Mouse (Mus musculus) limb, embryonic 11.5 days (tissue): ENCODE data around the gene Ntm. TPM values are rescaled to one million over a fixed set of nuclear protein-coding genes. Genes with fewer than 3 reads are reported as not detected.

Source experiments
- ATAC-seq: fragments of 200-750 bp; cut with Nextera tagmentation; 2 replicates; pipeline ENCODE4 v1.8.0; 2017; ENCODE audit warnings: low read depth; ENCODE audit not compliant: insufficient number of reproducible peaks, low FRiP score, low TSS enrichment
- DNase-seq: peaks from one replicate; pipeline ENCODE4 v3.0.0-alpha.2; 2015; ENCODE audit warnings: low spot score
- H3K27ac ChIP-seq: fragments of 300-500 bp; sonication (generic); replicated peaks from 2 replicates; pipeline ENCODE4 v1.5.1; 2014; ENCODE audit warnings: low read depth, mild to moderate bottlenecking, low read length
- H3K27me3 ChIP-seq: fragments of 300-500 bp; sonication (generic); 2 replicates; pipeline ENCODE4 v1.6.1; 2014; ENCODE audit warnings: mild to moderate bottlenecking, low read length, mixed read lengths; ENCODE audit not compliant: control insufficient read depth, insufficient read depth
- H3K36me3 ChIP-seq: fragments of 300-500 bp; sonication (generic); 2 replicates; pipeline ENCODE4 v1.6.1; 2014; ENCODE audit warnings: mild to moderate bottlenecking, low read length, moderate library complexity, mixed read lengths; ENCODE audit not compliant: control insufficient read depth, insufficient read depth
- H3K4me1 ChIP-seq: fragments of 300-500 bp; sonication (generic); 2 replicates; pipeline ENCODE4 v1.6.1; 2014; ENCODE audit warnings: low read length, mixed read lengths; ENCODE audit not compliant: control insufficient read depth, insufficient read depth
- H3K4me2 ChIP-seq: fragments of 300-500 bp; sonication (generic); 2 replicates; pipeline ENCODE4 v1.6.1; 2014; ENCODE audit warnings: low read depth, mild to moderate bottlenecking, moderate library complexity; ENCODE audit not compliant: severe bottlenecking
- H3K4me3 ChIP-seq: fragments of 300-500 bp; sonication (generic); 2 replicates; pipeline ENCODE4 v1.5.1; 2014; ENCODE audit warnings: low read depth, low read length
- H3K9ac ChIP-seq: fragments of 300-500 bp; sonication (generic); 2 replicates; pipeline ENCODE4 v1.6.1; 2014; ENCODE audit warnings: mild to moderate bottlenecking, low read length
- H3K9me3 ChIP-seq: fragments of 300-500 bp; sonication (generic); 2 replicates; pipeline ENCODE4 v1.6.1; 2016; ENCODE audit warnings: low read length; ENCODE audit not compliant: control insufficient read depth
- WGBS: fragments of 180-500 bp; shearing (Covaris S2); extraction: QIAGEN DNeasy Blood & Tissue Kit; methylation state at CpG from one replicate; pipeline ENCODE4 v1.1.7; 2014; 5-methylcytosine and 5-hydroxymethylcytosine counted together
- polyA plus RNA-seq: library from polyadenylated mRNA; unstranded; fragments of >200 nt; fragmentation: Nextera tagmentation; extraction: Ambion mirVana; gene quantifications from 2 replicates; pipeline ENCODE4 v1.2.1, GENCODE M21; 2014

Ntm gene
- polyA plus RNA-seq, 1 experiment from 2014 or later = 16.2 TPM

DNA sequence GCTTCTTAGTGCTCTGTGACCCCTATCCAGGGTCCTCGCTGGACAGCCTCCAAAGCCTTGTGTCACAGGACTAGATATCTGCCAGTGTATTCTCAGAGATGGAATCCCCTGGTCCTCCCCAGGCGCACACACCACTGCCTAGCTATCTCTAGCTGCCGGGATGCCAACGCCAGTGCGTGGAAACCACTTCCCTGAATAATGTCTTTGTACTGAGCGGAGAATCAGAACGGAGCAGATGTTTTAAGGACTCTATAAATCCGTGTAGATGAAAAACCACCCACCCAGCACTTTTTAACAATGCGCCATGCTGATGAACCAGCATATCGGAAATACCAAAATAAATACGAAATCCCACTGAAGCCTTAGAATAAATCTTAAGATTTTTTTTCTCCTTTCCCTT lies 384.7 kb downstream of the Ntm start:
- H3K9ac ChIP-seq = no peak overlapping the region
- no peaks in the 10 kb centered on the region for H3K36me3 ChIP-seq
- 83% methylated on average over 11 of the region's 11 CpGs for WGBS
- no peaks in the 10 kb centered on the region for H3K4me1 ChIP-seq
- H3K4me3 ChIP-seq = no peak overlapping the region
- DNase-seq (peak; percentile 16), ATAC-seq (no peak)
- no peak overlapping the region for H3K27ac ChIP-seq
- H3K9me3 ChIP-seq = no peaks in the 10 kb centered on the region
- H3K4me2 ChIP-seq = no peak overlapping the region
- H3K27me3 ChIP-seq = no peaks in the 10 kb centered on the region

DNA sequence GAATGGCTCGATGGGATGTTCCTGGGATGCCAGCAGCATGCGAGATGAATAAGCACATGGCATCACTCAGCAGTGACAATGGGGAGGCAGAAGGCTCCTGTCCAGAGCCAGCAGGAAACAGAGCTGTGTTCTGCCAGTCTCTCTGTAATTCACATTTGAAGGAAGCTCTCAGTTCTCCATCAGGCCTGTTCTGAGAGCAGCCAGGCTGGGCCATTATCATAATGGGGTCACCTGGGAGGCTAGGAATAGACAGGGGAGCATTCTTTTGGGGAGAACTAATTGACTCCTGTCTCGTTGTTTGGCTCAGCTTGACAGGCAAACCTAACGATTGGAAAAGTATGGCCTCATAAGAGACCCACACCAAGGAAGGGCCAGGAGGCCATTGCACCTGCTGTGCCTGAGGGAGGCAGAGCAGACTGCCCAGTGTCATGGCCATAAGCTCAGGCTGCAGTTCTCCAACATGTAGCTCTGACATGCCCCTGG lies 386.8 kb downstream of the Ntm start:
- no peaks in the 10 kb centered on the region for H3K36me3 ChIP-seq
- H3K4me3 ChIP-seq = no peak overlapping the region
- H3K4me1 ChIP-seq = no peaks in the 10 kb centered on the region
- no peak overlapping the region for H3K9ac ChIP-seq
- 54% methylated on average over 4 of the region's 4 CpGs for WGBS
- no peaks in the 10 kb centered on the region for H3K9me3 ChIP-seq
- H3K27ac ChIP-seq = no peak overlapping the region
- DNase-seq (peak; percentile 16), ATAC-seq (no peak)
- no peaks in the 10 kb centered on the region for H3K27me3 ChIP-seq
- no peak overlapping the region for H3K4me2 ChIP-seq

DNA sequence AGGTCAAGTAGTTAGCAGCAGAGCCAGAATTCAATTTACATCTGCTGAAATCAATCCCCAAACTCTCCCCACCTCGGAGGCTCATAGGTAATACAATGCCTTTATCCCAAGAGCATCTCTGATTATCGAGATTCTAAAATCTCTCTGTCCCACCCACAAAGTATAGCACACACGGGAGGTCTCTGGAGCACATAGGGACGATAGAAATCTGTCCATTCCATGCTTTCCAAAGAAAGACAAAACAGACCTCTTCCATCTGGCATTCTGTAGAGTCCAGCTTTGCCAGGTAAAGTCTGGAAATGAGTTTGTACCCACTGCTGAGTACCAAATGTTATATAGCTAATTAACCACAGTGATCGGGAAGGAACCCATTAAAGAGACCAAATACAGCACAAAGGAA lies 388.4 kb downstream of the Ntm start:
- H3K36me3 ChIP-seq = no peaks in the 10 kb centered on the region
- H3K27me3 ChIP-seq = no peaks in the 10 kb centered on the region
- no peak for ATAC-seq
- 66% methylated on average over 5 of the region's 5 CpGs for WGBS
- H3K9me3 ChIP-seq = no peaks in the 10 kb centered on the region
- H3K9ac ChIP-seq = no peak overlapping the region
- no peak overlapping the region for H3K4me2 ChIP-seq
- H3K4me3 ChIP-seq = no peak overlapping the region
- no peaks in the 10 kb centered on the region for H3K4me1 ChIP-seq
- DNase-seq = no peak
- no peak overlapping the region for H3K27ac ChIP-seq

DNA sequence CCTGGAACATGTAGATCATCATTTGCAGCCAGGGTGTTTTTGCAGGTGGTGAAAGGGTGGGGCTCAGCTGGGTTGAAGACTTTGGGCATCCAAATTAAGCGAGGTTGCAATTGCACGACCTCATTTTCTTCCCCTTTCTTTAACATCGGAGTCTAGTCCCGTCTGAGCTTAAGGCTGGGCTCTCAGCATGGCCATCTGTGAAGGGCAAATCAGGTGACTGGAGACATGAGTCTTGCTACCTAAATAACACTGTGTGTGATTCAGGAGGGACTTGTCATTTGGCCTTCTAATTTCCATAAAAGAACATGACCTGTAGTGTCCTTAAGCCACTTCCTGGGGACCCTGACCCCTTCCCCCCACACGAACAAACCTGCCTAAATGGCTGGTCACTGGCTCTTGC lies 394.4 kb downstream of the Ntm start:
- Histone ChIP-seq H3K9me3 (no peaks in the 10 kb centered on the region), H3K4me2 (no peak overlapping the region), H3K27me3 (no peaks in the 10 kb centered on the region), H3K36me3 (no peaks in the 10 kb centered on the region), H3K9ac (no peak overlapping the region), H3K4me3 (no peak overlapping the region), H3K27ac (no peak overlapping the region), H3K4me1 (peaks cover 6% of the 10 kb centered on the region)
- 54% methylated on average over 5 of the region's 5 CpGs for WGBS
- ATAC-seq (no peak), DNase-seq (no peak)

DNA sequence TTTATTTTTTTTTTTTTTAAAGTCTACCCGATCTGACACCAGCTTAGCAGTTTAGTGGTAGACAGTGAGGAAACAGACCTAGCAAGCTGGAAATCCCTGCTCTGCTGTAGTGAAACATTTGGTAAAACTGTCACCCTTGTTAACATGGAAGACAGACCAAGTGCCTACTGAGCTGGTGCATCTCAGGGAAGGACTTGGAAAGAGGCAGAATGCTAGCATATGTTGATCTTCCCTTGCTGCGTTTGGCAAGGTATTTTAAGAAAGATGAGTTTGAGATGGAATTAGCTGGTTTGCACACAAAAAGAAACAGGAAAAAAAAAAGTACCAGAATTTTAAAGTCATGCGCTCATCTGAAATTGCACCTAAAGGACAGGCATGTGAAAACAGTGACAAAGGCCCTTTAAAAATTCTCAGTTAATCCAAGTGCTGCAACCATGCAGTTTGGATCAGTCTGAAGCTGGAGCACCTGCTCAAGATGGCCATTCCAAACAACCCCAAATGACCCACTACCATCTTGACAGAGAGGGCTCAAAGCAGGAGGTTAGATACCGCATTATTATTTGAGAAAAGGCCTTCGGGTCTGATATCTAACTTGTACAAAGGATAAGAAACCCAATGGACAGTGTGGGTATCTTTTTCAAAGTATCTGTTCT lies 400.4 kb downstream of the Ntm start:
- Histone ChIP-seq H3K4me2 (no peak overlapping the region), H3K9me3 (no peaks in the 10 kb centered on the region), H3K9ac (no peak overlapping the region), H3K36me3 (no peaks in the 10 kb centered on the region), H3K4me1 (peaks cover 7% of the 10 kb centered on the region), H3K27ac (no peak overlapping the region), H3K27me3 (no peaks in the 10 kb centered on the region), H3K4me3 (no peak overlapping the region)
- 92% methylated on average over 5 of the region's 5 CpGs for WGBS
- ATAC-seq = no peak
- DNase-seq = no peak

DNA sequence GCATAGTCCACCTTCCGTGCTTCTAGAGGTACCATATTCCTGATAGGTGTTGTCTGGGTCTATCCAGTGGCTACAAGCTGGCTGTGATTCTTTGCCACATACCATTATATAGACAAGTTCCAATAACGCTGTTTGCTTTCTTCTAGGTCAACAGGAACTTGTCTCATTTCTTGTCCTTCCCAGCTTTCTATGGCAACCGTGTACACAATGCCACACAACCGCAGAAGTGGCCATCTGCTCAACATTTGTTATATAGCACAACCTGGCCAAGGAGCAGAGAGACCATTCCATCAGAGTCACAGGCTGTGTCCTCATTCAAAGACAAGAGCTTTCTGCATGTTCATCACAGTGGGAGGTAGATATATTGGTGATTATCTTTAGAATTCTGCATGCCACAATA lies 404.0 kb downstream of the Ntm start:
- no peak for ATAC-seq
- Histone ChIP-seq H3K36me3 (no peaks in the 10 kb centered on the region), H3K4me2 (no peak overlapping the region), H3K9ac (no peak overlapping the region), H3K4me1 (peaks cover 4% of the 10 kb centered on the region), H3K4me3 (no peak overlapping the region), H3K9me3 (no peaks in the 10 kb centered on the region), H3K27me3 (no peaks in the 10 kb centered on the region), H3K27ac (no peak overlapping the region)
- WGBS = 91% methylated on average over 4 of the region's 4 CpGs
- no peak for DNase-seq

DNA sequence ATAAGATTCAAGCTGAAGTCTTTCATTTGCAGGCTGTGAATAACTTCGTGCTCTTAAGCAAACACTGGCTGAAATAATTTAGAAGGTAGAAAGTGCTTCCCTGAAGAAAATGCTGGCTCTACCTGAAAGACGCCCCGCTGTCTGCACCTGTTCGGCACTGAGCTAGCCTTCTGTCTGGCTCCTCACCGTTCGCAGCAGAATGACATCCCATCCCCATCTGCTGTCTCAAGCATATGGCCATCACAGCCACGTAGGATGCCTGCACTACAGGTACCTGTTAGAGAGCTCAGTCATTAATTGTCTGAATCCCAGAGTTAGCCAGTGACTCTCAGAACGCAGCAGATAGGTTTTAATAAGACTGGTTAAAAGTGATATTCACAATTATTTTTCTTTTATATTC lies 412.4 kb downstream of the Ntm start:
- H3K4me3 ChIP-seq = no peak overlapping the region
- H3K36me3 ChIP-seq = no peaks in the 10 kb centered on the region
- H3K9me3 ChIP-seq = no peaks in the 10 kb centered on the region
- H3K9ac ChIP-seq = no peak overlapping the region
- no peak overlapping the region for H3K4me2 ChIP-seq
- H3K27ac ChIP-seq = no peak overlapping the region
- H3K27me3 ChIP-seq = no peaks in the 10 kb centered on the region
- WGBS = 88% methylated on average over 8 of the region's 8 CpGs
- DNase-seq (no peak), ATAC-seq (no peak)
- no peaks in the 10 kb centered on the region for H3K4me1 ChIP-seq

DNA sequence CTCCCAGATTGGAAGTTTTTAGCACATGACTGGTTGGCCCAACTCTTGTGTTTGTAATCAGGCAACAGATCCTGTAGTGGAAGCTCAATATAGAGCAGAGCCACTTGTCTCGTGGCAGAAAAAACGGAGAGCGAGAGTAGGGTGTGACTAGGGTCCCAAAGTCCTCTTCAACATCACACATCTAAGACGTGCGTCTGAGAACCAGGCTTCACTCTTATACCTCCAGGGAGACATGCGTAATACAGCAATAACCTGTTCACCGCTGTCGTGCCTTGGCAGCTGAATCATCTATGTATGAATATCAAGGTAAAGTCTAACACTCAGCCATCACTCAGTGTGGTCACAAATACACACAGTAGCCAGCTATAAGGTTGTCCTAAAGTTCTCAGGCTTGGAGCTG lies 412.8 kb downstream of the Ntm start:
- 93% methylated on average over 8 of the region's 8 CpGs for WGBS
- Histone ChIP-seq H3K9me3 (no peaks in the 10 kb centered on the region), H3K27ac (no peak overlapping the region)

DNA sequence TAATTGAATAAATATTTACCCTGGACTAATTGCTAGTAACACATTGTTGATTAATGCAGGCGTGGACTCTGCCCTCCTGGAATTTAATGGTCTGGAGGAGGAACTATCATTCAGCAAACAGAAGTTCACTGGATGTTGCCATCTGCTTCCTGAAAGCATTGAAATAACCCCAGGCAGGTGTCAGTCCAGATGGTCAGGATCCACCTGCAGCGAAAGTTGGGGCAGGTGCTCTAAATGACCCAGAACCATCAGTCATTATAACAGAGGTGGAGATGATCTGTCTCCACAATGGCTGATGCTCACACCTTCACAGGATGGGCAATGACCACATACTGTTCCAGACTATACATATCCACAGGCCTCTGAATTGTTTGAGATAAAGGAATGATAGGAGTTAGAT lies 426.5 kb downstream of the Ntm start:
- DNase-seq (no peak), ATAC-seq (no peak)
- Histone ChIP-seq H3K4me1 (0 out of 2 replicates have a peak, but pooled peaks cover 2% of the 10 kb centered on the region), H3K9ac (no peak overlapping the region), H3K9me3 (no peaks in the 10 kb centered on the region), H3K36me3 (no peaks in the 10 kb centered on the region), H3K4me3 (no peak overlapping the region), H3K4me2 (no peak overlapping the region), H3K27ac (no peak overlapping the region), H3K27me3 (no peaks in the 10 kb centered on the region)
- WGBS = 77% methylated on average over 2 of the region's 2 CpGs

More for the DNA sequence above, 412.8 kb downstream of the Ntm start:
- no peaks in the 10 kb centered on the region for H3K4me1 ChIP-seq
- H3K9ac ChIP-seq = no peak overlapping the region
- DNase-seq (no peak), ATAC-seq (no peak)
- H3K36me3 ChIP-seq = no peaks in the 10 kb centered on the region
- no peak overlapping the region for H3K4me2 ChIP-seq
- H3K27me3 ChIP-seq = no peaks in the 10 kb centered on the region
- H3K4me3 ChIP-seq = no peak overlapping the region
